Mouse (Mus musculus): ENCODE data around the gene Cep170b. TPM values are rescaled to one million over a fixed set of nuclear protein-coding genes. Genes with fewer than 3 reads are reported as not detected.

Cep170b gene
- polyA plus RNA-seq, 1 experiment from 2014 or later: 31.7 TPM

- no peaks in the 10 kb centered on the region for H3K27me3 ChIP-seq (ENCODE audit: control insufficient read depth, insufficient read depth, low read length)
- H3K36me3 ChIP-seq (ENCODE audit: control insufficient read depth, insufficient read depth, low read length): no peaks in the 10 kb centered on the region
- H3K4me3 ChIP-seq (replicated peaks; ENCODE audit: low read depth, low read length): no peak overlapping the region
- ATAC-seq (ENCODE audit: low FRiP score, low TSS enrichment): no peak
- no peak overlapping the region for H3K4me2 ChIP-seq (ENCODE audit: low read length)
- no peaks in the 10 kb centered on the region for H3K4me1 ChIP-seq (ENCODE audit: control insufficient read depth, insufficient read depth, low read length)
- H3K27ac ChIP-seq (replicated peaks; ENCODE audit: low read depth, low read length): no peak overlapping the region
- 90% methylated on average over 4 of the region's 4 CpGs for WGBS
- no peaks in the 10 kb centered on the region for H3K9me3 ChIP-seq (ENCODE audit: control insufficient read depth, low read length)
- DNase-seq: no peak
- no peak overlapping the region for H3K9ac ChIP-seq (replicated peaks; ENCODE audit: low read length)
Measured at GRCm38 (mm10) chr12:112761411-112761810, 41.2 kb downstream of the Cep170b start.

- H3K4me3 ChIP-seq (replicated peaks; ENCODE audit: low read depth, low read length): no peak overlapping the region
- H3K4me1 ChIP-seq (ENCODE audit: control insufficient read depth, insufficient read depth, low read length): no peaks in the 10 kb centered on the region
- 85% methylated on average over 3 of the region's 3 CpGs for WGBS
- ATAC-seq (ENCODE audit: low FRiP score, low TSS enrichment) (no peak), DNase-seq (no peak)
- no peaks in the 10 kb centered on the region for H3K36me3 ChIP-seq (ENCODE audit: control insufficient read depth, insufficient read depth, low read length)
- no peaks in the 10 kb centered on the region for H3K9me3 ChIP-seq (ENCODE audit: control insufficient read depth, low read length)
- H3K27me3 ChIP-seq (ENCODE audit: control insufficient read depth, insufficient read depth, low read length): no peaks in the 10 kb centered on the region
- no peak overlapping the region for H3K4me2 ChIP-seq (ENCODE audit: low read length)
- no peak overlapping the region for H3K27ac ChIP-seq (replicated peaks; ENCODE audit: low read depth, low read length)
- no peak overlapping the region for H3K9ac ChIP-seq (replicated peaks; ENCODE audit: low read length)
Measured at GRCm38 (mm10) chr12:112762018-112762417, 41.8 kb downstream of the Cep170b start.

- H3K4me1 ChIP-seq (ENCODE audit: control insufficient read depth, insufficient read depth, low read length): no peaks in the 10 kb centered on the region
- no peaks in the 10 kb centered on the region for H3K27me3 ChIP-seq (ENCODE audit: control insufficient read depth, insufficient read depth, low read length)
- DNase-seq: no peak
- no peak overlapping the region for H3K27ac ChIP-seq (replicated peaks; ENCODE audit: low read depth, low read length)
- no peak overlapping the region for H3K4me2 ChIP-seq (ENCODE audit: low read length)
- no peak for ATAC-seq (ENCODE audit: low FRiP score, low TSS enrichment)
- no peak overlapping the region for H3K4me3 ChIP-seq (replicated peaks; ENCODE audit: low read depth, low read length)
- WGBS: 81% methylated on average over 4 of the region's 4 CpGs
- H3K36me3 ChIP-seq (ENCODE audit: control insufficient read depth, insufficient read depth, low read length): no peaks in the 10 kb centered on the region
- H3K9me3 ChIP-seq (ENCODE audit: control insufficient read depth, low read length): no peaks in the 10 kb centered on the region
- no peak overlapping the region for H3K9ac ChIP-seq (replicated peaks; ENCODE audit: low read length)
Measured at GRCm38 (mm10) chr12:112763176-112763575, 42.9 kb downstream of the Cep170b start.

GRCm38 (mm10) chr12:112764141-112764540, 43.9 kb downstream of the Cep170b start:
- Histone ChIP-seq H3K4me2 (ENCODE audit: low read length) (no peak overlapping the region), H3K36me3 (ENCODE audit: control insufficient read depth, insufficient read depth, low read length) (no peaks in the 10 kb centered on the region), H3K9me3 (ENCODE audit: control insufficient read depth, low read length) (no peaks in the 10 kb centered on the region), H3K9ac (replicated peaks; ENCODE audit: low read length) (no peak overlapping the region), H3K4me3 (replicated peaks; ENCODE audit: low read depth, low read length) (no peak overlapping the region), H3K27ac (replicated peaks; ENCODE audit: low read depth, low read length) (no peak overlapping the region), H3K4me1 (ENCODE audit: control insufficient read depth, insufficient read depth, low read length) (no peaks in the 10 kb centered on the region), H3K27me3 (ENCODE audit: control insufficient read depth, insufficient read depth, low read length) (no peaks in the 10 kb centered on the region)
- WGBS: 80% methylated on average over 5 of the region's 5 CpGs
- ATAC-seq (ENCODE audit: low FRiP score, low TSS enrichment) (no peak), DNase-seq (no peak)

GRCm38 (mm10) chr12:112764991-112765390, 44.7 kb downstream of the Cep170b start:
- no peak overlapping the region for H3K4me2 ChIP-seq (ENCODE audit: low read length)
- no peak for DNase-seq

GRCm38 (mm10) chr12:112766586-112766985, 46.3 kb downstream of the Cep170b start:
- ATAC-seq (ENCODE audit: low FRiP score, low TSS enrichment): no peak
- Histone ChIP-seq H3K4me1 (ENCODE audit: control insufficient read depth, insufficient read depth, low read length) (no peaks in the 10 kb centered on the region), H3K27ac (replicated peaks; ENCODE audit: low read depth, low read length) (no peak overlapping the region), H3K27me3 (ENCODE audit: control insufficient read depth, insufficient read depth, low read length) (no peaks in the 10 kb centered on the region), H3K4me3 (replicated peaks; ENCODE audit: low read depth, low read length) (no peak overlapping the region), H3K36me3 (ENCODE audit: control insufficient read depth, insufficient read depth, low read length) (no peaks in the 10 kb centered on the region), H3K4me2 (ENCODE audit: low read length) (no peak overlapping the region), H3K9me3 (ENCODE audit: control insufficient read depth, low read length) (no peaks in the 10 kb centered on the region), H3K9ac (replicated peaks; ENCODE audit: low read length) (no peak overlapping the region)
- WGBS: 92% methylated on average over 7 of the region's 7 CpGs
- DNase-seq: no peak

More at GRCm38 (mm10) chr12:112764991-112765390, 44.7 kb downstream of the Cep170b start:
- H3K9ac ChIP-seq (replicated peaks; ENCODE audit: low read length): no peak overlapping the region
- H3K4me3 ChIP-seq (replicated peaks; ENCODE audit: low read depth, low read length): no peak overlapping the region
- ATAC-seq (ENCODE audit: low FRiP score, low TSS enrichment): no peak
- H3K27me3 ChIP-seq (ENCODE audit: control insufficient read depth, insufficient read depth, low read length): no peaks in the 10 kb centered on the region
- H3K4me1 ChIP-seq (ENCODE audit: control insufficient read depth, insufficient read depth, low read length): no peaks in the 10 kb centered on the region
- no peak overlapping the region for H3K27ac ChIP-seq (replicated peaks; ENCODE audit: low read depth, low read length)
- 88% methylated on average over 7 of the region's 7 CpGs for WGBS
- H3K36me3 ChIP-seq (ENCODE audit: control insufficient read depth, insufficient read depth, low read length): no peaks in the 10 kb centered on the region
- no peaks in the 10 kb centered on the region for H3K9me3 ChIP-seq (ENCODE audit: control insufficient read depth, low read length)

- WGBS: 90% methylated on average over 16 of the region's 16 CpGs
- ATAC-seq (ENCODE audit: low FRiP score, low TSS enrichment): no peak
Measured at GRCm38 (mm10) chr12:112767036-112767890, 47.0 kb downstream of the Cep170b start.

GRCm38 (mm10) chr12:112768166-112768565, 47.9 kb downstream of the Cep170b start:
- DNase-seq (no peak), ATAC-seq (ENCODE audit: low FRiP score, low TSS enrichment) (no peak)
- H3K9me3 ChIP-seq (ENCODE audit: control insufficient read depth, low read length): no peaks in the 10 kb centered on the region
- H3K27ac ChIP-seq (replicated peaks; ENCODE audit: low read depth, low read length): no peak overlapping the region
- H3K9ac ChIP-seq (replicated peaks; ENCODE audit: low read length): no peak overlapping the region
- H3K4me2 ChIP-seq (ENCODE audit: low read length): no peak overlapping the region
- H3K27me3 ChIP-seq (ENCODE audit: control insufficient read depth, insufficient read depth, low read length): no peaks in the 10 kb centered on the region
- no peaks in the 10 kb centered on the region for H3K36me3 ChIP-seq (ENCODE audit: control insufficient read depth, insufficient read depth, low read length)
- H3K4me3 ChIP-seq (replicated peaks; ENCODE audit: low read depth, low read length): no peak overlapping the region
- WGBS: 84% methylated on average over 8 of the region's 8 CpGs
- no peaks in the 10 kb centered on the region for H3K4me1 ChIP-seq (ENCODE audit: control insufficient read depth, insufficient read depth, low read length)

More at GRCm38 (mm10) chr12:112767036-112767890, 47.0 kb downstream of the Cep170b start:
- H3K4me2 ChIP-seq (ENCODE audit: low read length): no peak overlapping the region
- no peaks in the 10 kb centered on the region for H3K36me3 ChIP-seq (ENCODE audit: control insufficient read depth, insufficient read depth, low read length)
- no peaks in the 10 kb centered on the region for H3K27me3 ChIP-seq (ENCODE audit: control insufficient read depth, insufficient read depth, low read length)
- no peak overlapping the region for H3K27ac ChIP-seq (replicated peaks; ENCODE audit: low read depth, low read length)
- H3K9ac ChIP-seq (replicated peaks; ENCODE audit: low read length): no peak overlapping the region
- H3K9me3 ChIP-seq (ENCODE audit: control insufficient read depth, low read length): no peaks in the 10 kb centered on the region
- DNase-seq: no peak
- no peaks in the 10 kb centered on the region for H3K4me1 ChIP-seq (ENCODE audit: control insufficient read depth, insufficient read depth, low read length)
- H3K4me3 ChIP-seq (replicated peaks; ENCODE audit: low read depth, low read length): no peak overlapping the region

GRCm38 (mm10) chr12:112769031-112769430, 48.8 kb downstream of the Cep170b start:
- no peak overlapping the region for H3K4me3 ChIP-seq (replicated peaks; ENCODE audit: low read depth, low read length)
- DNase-seq: no peak
- H3K36me3 ChIP-seq (ENCODE audit: control insufficient read depth, insufficient read depth, low read length): no peaks in the 10 kb centered on the region
- H3K9me3 ChIP-seq (ENCODE audit: control insufficient read depth, low read length): no peaks in the 10 kb centered on the region
- H3K27me3 ChIP-seq (ENCODE audit: control insufficient read depth, insufficient read depth, low read length): no peaks in the 10 kb centered on the region
- no peak overlapping the region for H3K9ac ChIP-seq (replicated peaks; ENCODE audit: low read length)
- 89% methylated on average over 6 of the region's 6 CpGs for WGBS
- H3K4me1 ChIP-seq (ENCODE audit: control insufficient read depth, insufficient read depth, low read length): no peaks in the 10 kb centered on the region
- ATAC-seq (ENCODE audit: low FRiP score, low TSS enrichment): no peak
- no peak overlapping the region for H3K27ac ChIP-seq (replicated peaks; ENCODE audit: low read depth, low read length)
- H3K4me2 ChIP-seq (ENCODE audit: low read length): no peak overlapping the region
